Mouse (Mus musculus): ENCODE results near the gene Gng2.
A peak's percentile ranks its signal among the peaks of the same experiment; 100 is the strongest.

The Gng2 gene

GRCm38 (mm10) chr14:19977271-19978024, at the start of gene Gng2:
Gene Gng2, minus strand, starts transcription at chr14:19977627.
- no peak for DNase-seq (ENCODE audit: low read depth)

- DNase-seq (ENCODE audit: low read depth) = peak; percentile 44
Measured at GRCm38 (mm10) chr14:20024888-20025719, 47.7 kb upstream of the Gng2 start.

- no peak for DNase-seq (ENCODE audit: low read depth)
Measured at GRCm38 (mm10) chr14:20023939-20024338, 46.5 kb upstream of the Gng2 start.

DNA sequence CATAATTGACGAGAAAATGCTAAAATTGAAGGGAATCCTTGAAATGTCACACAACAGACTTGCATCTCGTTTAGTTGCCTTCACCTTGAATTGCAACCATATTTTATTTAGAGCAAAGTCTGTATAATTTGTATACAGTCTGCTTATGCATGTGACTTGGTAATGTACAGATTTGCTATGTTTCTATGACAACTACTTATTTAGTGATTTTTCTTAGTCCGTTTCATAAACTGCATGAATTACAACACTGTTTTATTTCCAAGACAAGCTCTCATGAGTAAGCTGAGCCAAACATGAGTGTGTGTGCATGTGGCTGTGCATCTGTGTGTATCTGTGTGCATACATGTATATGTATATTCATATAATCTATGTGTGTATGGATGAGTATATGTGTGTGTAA, 42.1 kb upstream of the Gng2 start:
- no peak for DNase-seq (ENCODE audit: low read depth)

GRCm38 (mm10) chr14:20012506-20013275, 35.3 kb upstream of the Gng2 start:
- DNase-seq (ENCODE audit: low read depth) = no peak

GRCm38 (mm10) chr14:20007446-20007845, 30.0 kb upstream of the Gng2 start:
- DNase-seq (ENCODE audit: low read depth) = no peak

GRCm38 (mm10) chr14:20004777-20005289, 27.4 kb upstream of the Gng2 start:
- no peak for DNase-seq (ENCODE audit: low read depth)

DNA sequence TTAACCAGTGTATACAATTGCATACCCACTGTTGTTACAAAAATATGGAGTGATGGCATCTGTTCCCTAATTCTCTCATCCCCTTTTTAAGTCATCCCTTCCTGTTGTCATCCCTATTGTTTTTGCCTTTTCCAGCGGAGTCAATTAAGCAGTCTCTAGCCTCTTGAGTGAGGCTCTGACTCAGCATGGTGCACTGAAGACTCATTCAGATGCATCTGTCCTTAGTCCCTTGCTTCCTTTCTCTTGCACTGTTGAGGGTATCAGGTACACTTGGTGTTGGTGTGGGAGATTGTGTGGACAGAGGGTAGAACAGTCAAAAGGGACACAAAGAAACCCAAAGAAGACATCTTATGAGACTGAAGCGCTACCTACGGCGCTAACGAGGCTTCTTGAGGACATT, 19.4 kb upstream of the Gng2 start:
- no peak for DNase-seq (ENCODE audit: low read depth)

GRCm38 (mm10) chr14:19995943-19996342, 18.5 kb upstream of the Gng2 start:
- DNase-seq (ENCODE audit: low read depth) = no peak

GRCm38 (mm10) chr14:19994068-19994467, 16.6 kb upstream of the Gng2 start:
- no peak for DNase-seq (ENCODE audit: low read depth)

DNA sequence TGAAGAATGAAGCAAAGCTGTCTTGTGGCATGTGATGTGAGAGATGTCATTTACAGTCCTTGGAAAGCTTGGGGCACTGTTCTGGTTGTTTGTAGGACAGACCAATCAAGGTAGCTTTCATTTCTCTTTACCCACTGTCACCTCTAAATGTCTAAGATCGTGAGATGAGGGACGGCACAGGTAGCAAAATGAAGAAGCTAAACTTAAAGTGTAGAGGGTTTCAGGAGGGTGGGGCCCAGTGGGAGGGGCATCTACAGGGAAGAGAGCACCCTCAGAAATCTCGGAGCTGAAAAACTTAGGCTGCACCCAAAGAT, 16.1 kb upstream of the Gng2 start:
- DNase-seq (ENCODE audit: low read depth) = no peak

DNA sequence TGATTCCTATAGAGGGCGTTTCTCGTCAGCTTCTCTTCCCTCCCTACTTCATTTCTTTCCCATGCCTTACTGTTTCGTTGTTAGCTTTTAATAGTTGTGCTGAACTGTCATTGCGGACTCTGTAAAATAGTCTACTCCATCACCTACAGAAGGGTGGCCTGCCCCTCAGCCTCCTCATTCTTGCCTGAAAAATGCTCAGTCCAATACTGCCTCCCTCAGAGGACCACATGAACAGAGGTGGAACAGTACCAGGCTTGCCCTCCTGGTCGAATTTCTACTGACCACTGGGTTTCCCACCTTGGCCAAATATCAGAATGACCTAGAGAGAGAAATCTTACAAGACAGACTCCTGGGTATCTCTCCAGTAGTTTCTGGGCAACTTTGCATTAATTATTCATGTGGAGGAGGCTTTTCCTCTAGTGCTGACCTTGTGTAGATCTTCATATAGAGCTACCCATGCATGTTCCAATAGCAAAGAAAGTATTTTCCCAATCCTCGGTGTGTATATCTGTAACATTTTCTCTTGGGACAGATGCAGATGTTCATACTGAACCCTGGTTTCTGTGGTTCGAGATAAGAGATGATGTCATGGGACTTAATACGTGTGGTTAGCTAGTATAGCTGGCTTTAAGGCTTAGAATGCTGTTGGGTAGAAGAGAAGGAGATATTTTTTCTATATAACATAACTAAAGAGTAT, 15.6 kb upstream of the Gng2 start:
- DNase-seq (ENCODE audit: low read depth) = no peak

DNA sequence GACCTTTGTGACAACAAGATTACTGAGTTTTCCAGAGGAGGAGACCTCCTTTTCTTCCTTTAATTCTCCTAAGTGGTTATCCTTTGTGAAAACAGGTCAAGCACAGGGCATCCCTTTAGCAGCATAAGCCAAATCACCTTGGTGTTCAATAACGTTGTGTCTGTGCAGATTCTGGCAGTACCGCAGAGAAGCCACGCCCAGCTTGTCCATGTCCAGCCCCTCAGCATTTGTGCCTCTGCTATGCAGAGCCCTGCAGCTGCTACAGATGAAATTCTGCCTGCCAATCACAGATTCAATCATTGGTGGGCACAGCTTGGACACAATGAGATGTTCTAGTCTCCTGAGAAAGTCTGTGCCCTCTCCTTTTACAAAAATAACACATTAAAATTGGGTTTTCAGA, 14.4 kb upstream of the Gng2 start:
- DNase-seq (ENCODE audit: low read depth) = no peak

DNA sequence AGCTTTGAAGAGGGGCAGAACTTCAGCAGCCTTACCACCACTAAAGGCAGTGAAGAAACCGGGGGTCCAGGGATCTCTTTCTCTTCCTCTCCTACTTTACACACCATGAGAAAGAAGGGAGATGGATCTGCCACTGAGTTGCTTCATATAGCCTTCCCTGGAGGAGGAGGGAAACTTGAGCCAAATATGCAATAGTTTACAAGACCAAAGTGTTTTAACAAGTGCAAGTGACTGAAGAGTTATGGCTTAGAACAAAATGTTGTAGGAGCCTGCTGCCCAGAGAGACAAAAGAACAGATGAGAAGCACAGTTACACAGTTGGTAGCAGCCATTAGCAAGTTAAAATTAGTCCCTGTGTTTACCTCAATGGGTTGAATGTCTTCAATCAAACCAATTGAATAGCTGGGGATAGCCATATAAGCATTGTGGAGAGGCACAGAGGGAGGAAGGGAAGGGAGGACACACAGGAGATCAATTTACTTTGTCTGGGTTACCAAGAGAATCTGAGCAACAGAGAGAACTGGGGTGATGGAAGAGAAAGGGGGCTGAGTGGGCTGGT, 13.1 kb upstream of the Gng2 start:
- no peak for DNase-seq (ENCODE audit: low read depth)

GRCm38 (mm10) chr14:19988410-19988809, 11.0 kb upstream of the Gng2 start:
- DNase-seq (ENCODE audit: low read depth) = no peak

- DNase-seq (ENCODE audit: low read depth) = no peak
Measured at GRCm38 (mm10) chr14:19987358-19987834, 10.0 kb upstream of the Gng2 start.

GRCm38 (mm10) chr14:19986614-19987357, 9.4 kb upstream of the Gng2 start:
- DNase-seq (ENCODE audit: low read depth) = no peak

DNA sequence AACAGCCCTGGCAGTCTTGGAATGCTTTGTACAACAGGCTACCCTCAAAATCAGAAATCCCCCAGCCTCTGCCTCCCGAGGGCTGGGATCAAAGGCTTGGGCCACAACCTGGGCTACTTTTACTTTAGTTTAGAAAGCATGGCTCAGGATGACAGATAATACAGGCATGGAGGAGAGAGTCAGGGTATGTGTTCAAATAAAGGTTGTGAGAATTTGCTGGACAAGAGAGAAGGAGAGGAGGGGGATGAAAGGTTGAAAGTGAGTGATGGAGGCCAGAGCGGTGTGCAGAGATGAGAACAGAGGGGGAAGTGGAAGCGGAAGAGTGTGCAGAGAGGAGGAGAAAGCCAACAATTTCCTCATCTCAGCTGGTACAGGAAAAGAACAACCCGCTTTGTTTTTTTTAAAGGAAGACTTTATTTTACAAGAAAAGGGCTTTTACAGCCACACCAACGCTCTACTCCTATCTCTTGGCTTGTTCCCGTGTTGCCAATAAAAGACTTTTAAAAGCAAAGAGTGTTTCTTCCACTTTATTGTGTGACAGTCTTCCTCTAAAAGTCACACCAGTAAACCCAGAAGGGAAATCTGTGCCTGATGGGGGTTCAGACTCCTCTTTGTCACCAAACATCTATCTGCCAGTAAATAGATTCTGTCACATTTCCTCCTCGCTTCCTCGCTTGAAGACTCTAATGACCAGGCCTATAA, 8.6 kb upstream of the Gng2 start:
- DNase-seq (ENCODE audit: low read depth) = no peak

- DNase-seq (ENCODE audit: low read depth) = no peak
Measured at GRCm38 (mm10) chr14:19985107-19985911, 7.9 kb upstream of the Gng2 start.
